Mouse (Mus musculus) limb, embryonic 14.5 days (tissue): ENCODE measurements at regions not wholly inside any gene's neighbourhood (a gene's known extent, or its start where the extent isn't known, plus 50 kb on each side); places are given as distances from the start of the nearest gene placed in this dataset.

ENCODE experiments used
- ATAC-seq: fragments of 200-750 bp; cut with Nextera tagmentation; 2 replicates; pipeline ENCODE4 v1.8.0; 2017; ENCODE audit warnings: low read depth, moderate number of reproducible peaks, moderate TSS enrichment; ENCODE audit not compliant: low FRiP score
- DNase-seq: peaks from one replicate; pipeline ENCODE4 v3.0.0-alpha.2; 2015; ENCODE audit warnings: low spot score
- H3K27ac ChIP-seq: fragments of 300-500 bp; sonication (generic); replicated peaks from 2 replicates; pipeline ENCODE4 v1.5.1; 2014; ENCODE audit warnings: low read depth, mild to moderate bottlenecking, low read length, moderate library complexity, mixed read lengths
- H3K27me3 ChIP-seq: fragments of 300-500 bp; sonication (generic); 2 replicates; pipeline ENCODE4 v1.6.1; 2014; ENCODE audit warnings: low read length, mixed read lengths; ENCODE audit not compliant: control insufficient read depth, insufficient read depth
- H3K36me3 ChIP-seq: fragments of 300-500 bp; sonication (generic); 2 replicates; pipeline ENCODE4 v1.6.1; 2014; ENCODE audit warnings: mild to moderate bottlenecking, low read length, moderate library complexity, mixed read lengths; ENCODE audit not compliant: control insufficient read depth, insufficient read depth
- H3K4me1 ChIP-seq: fragments of 300-500 bp; sonication (generic); 2 replicates; pipeline ENCODE4 v1.6.1; 2014; ENCODE audit warnings: antibody characterized with exemption, low read length, mixed read lengths; ENCODE audit not compliant: control insufficient read depth, insufficient read depth
- H3K4me2 ChIP-seq: fragments of 300-500 bp; sonication (generic); replicated peaks from 2 replicates; pipeline ENCODE4 v1.6.1; 2014; ENCODE audit warnings: low read depth, mild to moderate bottlenecking, low read length, moderate library complexity; ENCODE audit not compliant: severe bottlenecking
- H3K4me3 ChIP-seq: fragments of 300-500 bp; sonication (generic); replicated peaks from 2 replicates; pipeline ENCODE4 v1.5.1; 2014; ENCODE audit warnings: low read length
- H3K9ac ChIP-seq: fragments of 300-500 bp; sonication (generic); 2 replicates; pipeline ENCODE4 v1.6.1; 2014; ENCODE audit warnings: mild to moderate bottlenecking, low read depth, low read length, moderate library complexity; ENCODE audit not compliant: severe bottlenecking
- H3K9me3 ChIP-seq: fragments of 300-500 bp; sonication (generic); 2 replicates; pipeline ENCODE4 v1.6.1; 2016; ENCODE audit warnings: low read length; ENCODE audit not compliant: control insufficient read depth
- POLR2A ChIP-seq: fragments of 200-500 bp; IDR thresholded peaks from 2 replicates; pipeline ENCODE4 v1.8.0; 2012; ENCODE audit warnings: inconsistent platforms, mild to moderate bottlenecking, moderate library complexity, borderline replicate concordance; ENCODE audit not compliant: insufficient read depth, insufficient read length; ENCODE audit errors: extremely low read depth
- WGBS: fragments of 180-500 bp; shearing (Covaris S2); extraction: QIAGEN DNeasy Blood & Tissue Kit; methylation state at CpG from one replicate; pipeline ENCODE4 v1.1.7; 2014; 5-methylcytosine and 5-hydroxymethylcytosine counted together

- Histone ChIP-seq H3K4me3 (no peak overlapping the region), H3K9ac (no peak overlapping the region), H3K9me3 (no peaks in the 10 kb centered on the region), H3K4me1 (no peaks in the 10 kb centered on the region), H3K27me3 (no peaks in the 10 kb centered on the region), H3K27ac (no peak overlapping the region), H3K36me3 (no peaks in the 10 kb centered on the region), H3K4me2 (no peak overlapping the region)
- DNase-seq (no peak), ATAC-seq (no peak)
- TF ChIP-seq POLR2A: no peak
- 84% methylated on average over 2 of the region's 2 CpGs for WGBS
These were observed 161.2 kb upstream of the Sox2 start for GRCm38 (mm10) chr3:34489008-34489407.

- Histone ChIP-seq H3K4me1 (no peaks in the 10 kb centered on the region), H3K36me3 (no peaks in the 10 kb centered on the region), H3K27me3 (no peaks in the 10 kb centered on the region), H3K9me3 (no peaks in the 10 kb centered on the region), H3K27ac (no peak overlapping the region), H3K4me3 (no peak overlapping the region), H3K4me2 (no peak overlapping the region), H3K9ac (no peak overlapping the region)
- TF ChIP-seq POLR2A: no peak
- DNase-seq: no peak
- no peak for ATAC-seq
- 12% methylated on average over 9 of the region's 9 CpGs for WGBS
These were observed 163.7 kb upstream of the Sox2 start for GRCm38 (mm10) chr3:34486441-34487050.

- Histone ChIP-seq H3K27me3 (no peaks in the 10 kb centered on the region), H3K9me3 (no peaks in the 10 kb centered on the region), H3K36me3 (no peaks in the 10 kb centered on the region), H3K4me1 (no peaks in the 10 kb centered on the region), H3K4me2 (no peak overlapping the region), H3K4me3 (no peak overlapping the region), H3K27ac (no peak overlapping the region), H3K9ac (no peak overlapping the region)
- ATAC-seq (no peak), DNase-seq (no peak)
- no peak for TF ChIP-seq POLR2A
- WGBS: 62% methylated on average over 15 of the region's 15 CpGs
These were observed 164.6 kb upstream of the Sox2 start for GRCm38 (mm10) chr3:34485345-34486223.

GRCm38 (mm10) chr3:34483934-34484333 is 166.3 kb upstream of the Sox2 start:
- DNase-seq: no peak
- Histone ChIP-seq H3K36me3 (no peaks in the 10 kb centered on the region), H3K9me3 (no peaks in the 10 kb centered on the region), H3K27ac (no peak overlapping the region), H3K4me2 (no peak overlapping the region), H3K4me1 (no peaks in the 10 kb centered on the region), H3K9ac (no peak overlapping the region), H3K27me3 (no peaks in the 10 kb centered on the region), H3K4me3 (no peak overlapping the region)
- ATAC-seq: no peak
- no peak for TF ChIP-seq POLR2A
- WGBS: 54% methylated on average over 3 of the region's 3 CpGs

GRCm38 (mm10) chr3:34481821-34482713 is 168.1 kb upstream of the Sox2 start:
- H3K9ac ChIP-seq: no peak overlapping the region
- H3K4me1 ChIP-seq: no peaks in the 10 kb centered on the region
- H3K36me3 ChIP-seq: no peaks in the 10 kb centered on the region
- H3K9me3 ChIP-seq: no peaks in the 10 kb centered on the region
- no peak overlapping the region for H3K4me3 ChIP-seq
- H3K27me3 ChIP-seq: no peaks in the 10 kb centered on the region
- no peak for TF ChIP-seq POLR2A
- ATAC-seq: no peak
- no peak for DNase-seq
- H3K4me2 ChIP-seq: no peak overlapping the region
- 70% methylated on average over 16 of the region's 16 CpGs for WGBS
- H3K27ac ChIP-seq: no peak overlapping the region
